9 mouse cellular contexts compared by ENCODE assay signal in the genomic region with DNA sequence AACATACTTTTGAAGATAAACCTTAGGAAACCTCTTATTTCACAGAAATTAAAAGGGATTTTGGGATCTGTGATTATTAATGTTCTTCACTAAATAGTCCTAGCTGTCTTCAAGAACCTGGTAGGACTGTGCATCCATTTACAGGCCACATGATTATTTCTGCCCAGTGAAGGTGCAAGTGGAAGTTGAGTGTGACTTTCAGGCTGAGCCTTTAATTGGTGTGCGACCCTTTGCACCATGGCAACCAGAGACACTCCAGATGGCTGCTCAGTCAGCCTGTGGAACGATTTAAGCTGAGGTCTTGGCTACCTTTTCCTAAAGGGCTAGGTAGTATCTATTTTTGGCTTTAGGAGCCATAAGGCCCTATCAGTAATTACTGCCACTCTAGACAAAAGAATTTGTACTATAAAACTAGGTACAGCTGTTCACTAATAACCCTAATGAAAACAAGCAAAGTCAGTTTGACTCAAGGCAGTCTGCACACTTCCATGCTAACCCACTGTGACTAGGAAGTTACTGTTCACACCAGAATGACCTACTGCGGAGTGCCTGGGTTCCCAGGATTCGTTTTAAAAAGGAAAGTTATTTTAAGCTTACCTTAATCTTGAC. TPM values are rescaled to one million over a fixed set of nuclear protein-coding genes. Genes with fewer than 3 reads are reported as not detected.
DNase-seq lines count a peak whose midpoint lies in the region; ATAC-seq and TF ChIP-seq lines count a peak whose summit lies in the region.
"Had no signal": no experiment of that assay in that cellular context is flagged by ENCODE, and none has a peak within 500 bp of the region (broad histone marks: within the 10 kb centered on the region; RNA-seq: fewer than 3 reads in every experiment).

No protein-coding gene starts in this region.

- peaks cover 62% of the 10 kb centered on the region for H3K36me3 ChIP-seq in forebrain, embryonic 14.5 days (ENCODE audit: control insufficient read depth, insufficient read depth, low read length)
- peaks cover 33% of the 10 kb centered on the region for H3K36me3 ChIP-seq in forebrain, embryonic 16.5 days (ENCODE audit: control insufficient read depth, insufficient read depth)
- H3K36me3 ChIP-seq in lung, embryonic 14.5 days (ENCODE audit: insufficient read depth) = peaks cover 63% of the 10 kb centered on the region
- peaks cover 52% of the 10 kb centered on the region for H3K36me3 ChIP-seq in embryonic facial prominence, embryonic 13.5 days
- peaks cover 38% of the 10 kb centered on the region for H3K36me3 ChIP-seq in liver, embryonic 16.5 days (ENCODE audit: control insufficient read depth, insufficient read depth)

- DNase-seq in forebrain, embryonic 14.5 days (ENCODE audit: low spot score) = peak; percentile 37
- no peak for DNase-seq in lung, embryonic 14.5 days
- DNase-seq in lung, postnatal 14 days = no peak
- DNase-seq in right cerebral cortex, postnatal 4 days = no peak
- DNase-seq: kidney, adult 18-20 months had no signal

- no peaks in the 10 kb centered on the region for H3K9me3 ChIP-seq in forebrain, embryonic 14.5 days (replicated peaks; ENCODE audit: control insufficient read depth, low read length)
- no peaks in the 10 kb centered on the region for H3K9me3 ChIP-seq in forebrain, embryonic 16.5 days (ENCODE audit: control insufficient read depth, low read length)
- no peaks in the 10 kb centered on the region for H3K9me3 ChIP-seq in lung, embryonic 14.5 days (ENCODE audit: low read depth, low read length)
- no peaks in the 10 kb centered on the region for H3K9me3 ChIP-seq in embryonic facial prominence, embryonic 13.5 days
- no peaks in the 10 kb centered on the region for H3K9me3 ChIP-seq in liver, embryonic 16.5 days (replicated peaks; ENCODE audit: control insufficient read depth, low read length)

- no peak overlapping the region for H3K4me3 ChIP-seq in forebrain, embryonic 14.5 days (ENCODE audit: low read depth, low read length)
- no peak overlapping the region for H3K4me3 ChIP-seq in forebrain, embryonic 16.5 days (replicated peaks; ENCODE audit: low read length)
- H3K4me3 ChIP-seq in lung, embryonic 14.5 days (ENCODE audit: low read depth, low read length) = peak overlapping the region; percentile 94; the same call in 1 of the 2 replicates
- H3K4me3 ChIP-seq in embryonic facial prominence, embryonic 13.5 days = peak overlapping the region; percentile 92
- no peak overlapping the region for H3K4me3 ChIP-seq in liver, embryonic 16.5 days (ENCODE audit: low read depth, low read length)

- H3K4me1 ChIP-seq in forebrain, embryonic 14.5 days (ENCODE audit: control insufficient read depth, insufficient read depth, low read length) = peaks cover 23% of the 10 kb centered on the region
- peaks cover 48% of the 10 kb centered on the region for H3K4me1 ChIP-seq in forebrain, embryonic 16.5 days (replicated peaks; ENCODE audit: control insufficient read depth, insufficient read depth, low read length)
- H3K4me1 ChIP-seq in lung, embryonic 14.5 days (ENCODE audit: insufficient read depth) = peaks cover 28% of the 10 kb centered on the region; the same call in 1 of the 2 replicates
- H3K4me1 ChIP-seq in embryonic facial prominence, embryonic 13.5 days = peaks cover 57% of the 10 kb centered on the region
- H3K4me1 ChIP-seq in liver, embryonic 16.5 days (ENCODE audit: control insufficient read depth, low read depth, low read length) = peaks cover 34% of the 10 kb centered on the region

- no peak overlapping the region for H3K9ac ChIP-seq in forebrain, embryonic 14.5 days (ENCODE audit: low read length)
- no peak overlapping the region for H3K9ac ChIP-seq in forebrain, embryonic 16.5 days (replicated peaks; ENCODE audit: low read depth, low read length)
- H3K9ac ChIP-seq in lung, embryonic 14.5 days = peak overlapping the region; percentile 97
- H3K9ac ChIP-seq in embryonic facial prominence, embryonic 13.5 days = peak overlapping the region; percentile 49
- H3K9ac ChIP-seq in liver, embryonic 16.5 days (ENCODE audit: low read depth, low read length) = no peak overlapping the region

- no peak for TF ChIP-seq CTCF in lung, embryonic 14.5 days (IDR thresholded peaks at IDR 0.05; ENCODE audit: low read depth)

- no peaks in the 10 kb centered on the region for H3K27me3 ChIP-seq in forebrain, embryonic 14.5 days (replicated peaks; ENCODE audit: control insufficient read depth, insufficient read depth, low read length)
- no peaks in the 10 kb centered on the region for H3K27me3 ChIP-seq in forebrain, embryonic 16.5 days (replicated peaks; ENCODE audit: control insufficient read depth, insufficient read depth, low read length)
- H3K27me3 ChIP-seq in lung, embryonic 14.5 days (ENCODE audit: insufficient read depth, low read length) = no peaks in the 10 kb centered on the region
- no peaks in the 10 kb centered on the region for H3K27me3 ChIP-seq in embryonic facial prominence, embryonic 13.5 days
- H3K27me3 ChIP-seq in liver, embryonic 16.5 days (ENCODE audit: control insufficient read depth, insufficient read depth, low read depth, low read length) = no peaks in the 10 kb centered on the region

- WGBS in forebrain, embryonic 14.5 days = 48% methylated on average over 4 of the region's 4 CpGs
- WGBS in forebrain, embryonic 16.5 days = 47% methylated on average over 4 of the region's 4 CpGs
- WGBS in lung, embryonic 14.5 days = 50% methylated on average over 4 of the region's 4 CpGs
- 51% methylated on average over 4 of the region's 4 CpGs for WGBS in embryonic facial prominence, embryonic 13.5 days
- 66% methylated on average over 4 of the region's 4 CpGs for WGBS in liver, embryonic 16.5 days (ENCODE audit: insufficient replicate concordance)

- H3K4me2 ChIP-seq in forebrain, embryonic 14.5 days (ENCODE audit: low read length) = no peak overlapping the region
- no peak overlapping the region for H3K4me2 ChIP-seq in forebrain, embryonic 16.5 days (ENCODE audit: low read length)
- peak overlapping the region; percentile 89 for H3K4me2 ChIP-seq in lung, embryonic 14.5 days
- H3K4me2 ChIP-seq in embryonic facial prominence, embryonic 13.5 days = peak overlapping the region; percentile 82
- H3K4me2 ChIP-seq in liver, embryonic 16.5 days (ENCODE audit: low read depth, low read length) = 0 out of 2 replicates have a peak overlapping the region, but pooled peaks have one; percentile 85

- no peak for ATAC-seq in forebrain, embryonic 14.5 days
- no peak for ATAC-seq in forebrain, embryonic 16.5 days
- no peak for ATAC-seq in lung, embryonic 14.5 days (ENCODE audit: insufficient read depth)
- ATAC-seq in embryonic facial prominence, embryonic 13.5 days (ENCODE audit: insufficient number of reproducible peaks, insufficient read depth, low FRiP score, low TSS enrichment, low read depth) = no peak
- no peak for ATAC-seq in liver, embryonic 16.5 days (ENCODE audit: low read depth)
- ATAC-seq in inflammation-experienced regulatory T-cells, adult 6 months = no peak

- H3K27ac ChIP-seq in forebrain, embryonic 14.5 days (ENCODE audit: low read depth, low read length) = no peak overlapping the region
- H3K27ac ChIP-seq in forebrain, embryonic 16.5 days (ENCODE audit: low read length) = no peak overlapping the region
- no peak overlapping the region for H3K27ac ChIP-seq in lung, embryonic 14.5 days (ENCODE audit: low read depth)
- no peak overlapping the region for H3K27ac ChIP-seq in embryonic facial prominence, embryonic 13.5 days
- H3K27ac ChIP-seq in liver, embryonic 16.5 days (ENCODE audit: low read length) = no peak overlapping the region

RNA-seq across cellular contexts. Expression of a gene that starts 2.9 kb away (rescaled TPM):
- 248 and 269 TPM in 2 replicates for polyA plus RNA-seq in forebrain, embryonic 14.5 days (2014; fragmentation: Nextera tagmentation; extraction: Ambion mirVana)
- 279 and 302 TPM in 2 replicates for polyA plus RNA-seq in forebrain, embryonic 16.5 days (2015; fragmentation: Nextera tagmentation; extraction: Ambion mirVana)
- 592 and 645 TPM in 2 replicates for polyA plus RNA-seq in lung, embryonic 14.5 days (2014; fragmentation: Nextera tagmentation; extraction: Ambion mirVana)
- polyA plus RNA-seq in embryonic facial prominence, embryonic 13.5 days (2015; fragmentation: Nextera tagmentation; extraction: Ambion mirVana) = 638 and 646 TPM in 2 replicates
- polyA plus RNA-seq in liver, embryonic 16.5 days (2015; fragmentation: Nextera tagmentation; extraction: Ambion mirVana) = 301 and 321 TPM in 2 replicates
- 100 to 1,000 TPM; 171 to 400 (median 186) TPM for polyA plus RNA-seq in inflammation-experienced regulatory T-cells, adult 6 months (2017; shearing (Covaris generic))

RNA-seq across cellular contexts. Expression of a gene that starts 3.2 kb away (rescaled TPM):
- 0.99 and 1.5 TPM in 2 replicates for polyA plus RNA-seq in forebrain, embryonic 14.5 days (2014; fragmentation: Nextera tagmentation; extraction: Ambion mirVana)
- polyA plus RNA-seq in forebrain, embryonic 16.5 days (2015; fragmentation: Nextera tagmentation; extraction: Ambion mirVana) = 1.1 and 1.6 TPM in 2 replicates
- polyA plus RNA-seq in lung, embryonic 14.5 days (2014; fragmentation: Nextera tagmentation; extraction: Ambion mirVana) = 1.3 and 2.0 TPM in 2 replicates
- polyA plus RNA-seq in embryonic facial prominence, embryonic 13.5 days (2015; fragmentation: Nextera tagmentation; extraction: Ambion mirVana) = 1.7 TPM in 2 replicates
- 0.32 and 0.42 TPM in 2 replicates for polyA plus RNA-seq in liver, embryonic 16.5 days (2015; fragmentation: Nextera tagmentation; extraction: Ambion mirVana)
- 1 to 10 TPM in 1 of 3 experiments, under 1 TPM in 2; 0.39 to 1.7 (median 0.59) TPM for polyA plus RNA-seq in inflammation-experienced regulatory T-cells, adult 6 months (2017; shearing (Covaris generic))

Comparison
In these comparisons a context has a peak if more than half of its experiments do, and no peak if none do; other contexts are left out.
1. H3K4me2 ChIP-seq: peak in lung, embryonic 14.5 days (single experiment), embryonic facial prominence, embryonic 13.5 days (single experiment) and liver, embryonic 16.5 days (single experiment); none in forebrain, embryonic 14.5 days (single experiment) and forebrain, embryonic 16.5 days (single experiment).
2. H3K4me3 ChIP-seq: peak in lung, embryonic 14.5 days (single experiment) and embryonic facial prominence, embryonic 13.5 days (single experiment); none in forebrain, embryonic 14.5 days (single experiment), forebrain, embryonic 16.5 days (single experiment) and liver, embryonic 16.5 days (single experiment).
3. H3K9ac ChIP-seq: peak in lung, embryonic 14.5 days (single experiment) and embryonic facial prominence, embryonic 13.5 days (single experiment); none in forebrain, embryonic 14.5 days (single experiment), forebrain, embryonic 16.5 days (single experiment) and liver, embryonic 16.5 days (single experiment).